Mouse (Mus musculus): Measurements from ENCODE around the gene Cdk14.

DNA sequence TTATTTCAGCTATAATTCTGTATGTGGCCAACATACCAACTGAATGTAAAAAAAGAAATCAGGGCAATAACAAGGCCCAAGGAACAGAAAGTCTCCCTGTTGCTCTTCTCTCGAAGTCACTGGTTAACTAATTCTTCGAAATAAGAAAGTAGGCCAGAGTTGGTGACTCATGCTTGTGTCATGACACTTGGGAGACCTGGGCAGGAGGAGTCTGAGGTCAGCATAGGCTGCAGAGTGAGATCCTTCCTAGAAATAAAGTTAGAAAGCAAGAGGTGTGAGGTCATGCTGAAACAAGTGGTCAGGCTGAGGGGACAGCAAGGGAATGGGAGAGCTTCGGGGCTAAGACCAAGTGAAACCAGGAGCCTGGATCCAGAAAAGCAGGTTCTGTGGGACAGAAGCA lies 134.2 kb downstream of the Cdk14 start:
- TF ChIP-seq CTCF (IDR thresholded peaks at IDR 0.05; ENCODE audit: insufficient read depth, low read depth, low read length) (no peak), POLR2A (IDR thresholded peaks at IDR 0.05; ENCODE audit: insufficient read depth, low read depth, low read length) (no peak)

All from olfactory bulb, adult 2 months (tissue).